Comparison of ENCODE assay signal across 19 mouse cellular contexts in genomic region chr13:111981103-111981502, GRCm38 (mm10).
DNase-seq lines count a peak whose midpoint lies in the region; ATAC-seq and TF ChIP-seq lines count a peak whose summit lies in the region.
"Had no signal": no experiment of that assay in that cellular context is flagged by ENCODE, and none has a peak within 500 bp of the region (broad histone marks: within the 10 kb centered on the region; RNA-seq: fewer than 3 reads in every experiment).

No protein-coding gene starts in this region.

- no peaks in the 10 kb centered on the region for H3K27me3 ChIP-seq in liver, postnatal 0 days (ENCODE audit: insufficient read depth, low read length)
- H3K27me3 ChIP-seq in liver, embryonic 12.5 days (replicated peaks): peaks cover 20% of the 10 kb centered on the region; the same call in 1 of the 2 replicates
- H3K27me3 ChIP-seq in intestine, embryonic 16.5 days (replicated peaks; ENCODE audit: control insufficient read depth, insufficient read depth, low read length): no peaks in the 10 kb centered on the region
- no peaks in the 10 kb centered on the region for H3K27me3 ChIP-seq in small intestine, adult 2 months (ENCODE audit: control insufficient read depth, insufficient read depth, low read length)
- no peaks in the 10 kb centered on the region for H3K27me3 ChIP-seq in hindbrain, postnatal 0 days (ENCODE audit: insufficient read depth, low read length)
- H3K27me3 ChIP-seq: embryonic facial prominence, embryonic 12.5 days; forebrain, embryonic 13.5 days; forebrain, embryonic 15.5 days had no signal

- no peaks in the 10 kb centered on the region for H3K36me3 ChIP-seq in liver, postnatal 0 days (replicated peaks; ENCODE audit: insufficient read depth, low read length)
- no peaks in the 10 kb centered on the region for H3K36me3 ChIP-seq in liver, embryonic 12.5 days
- no peaks in the 10 kb centered on the region for H3K36me3 ChIP-seq in intestine, embryonic 16.5 days (ENCODE audit: control insufficient read depth, insufficient read depth, low read length)
- no peaks in the 10 kb centered on the region for H3K36me3 ChIP-seq in small intestine, adult 2 months (ENCODE audit: control insufficient read depth, insufficient read depth, low read length)
- no peaks in the 10 kb centered on the region for H3K36me3 ChIP-seq in hindbrain, postnatal 0 days (ENCODE audit: insufficient read depth, low read length)
- H3K36me3 ChIP-seq: embryonic facial prominence, embryonic 10.5 days; embryonic facial prominence, embryonic 12.5 days; forebrain, embryonic 15.5 days had no signal

- H3K4me3 ChIP-seq in liver, postnatal 0 days (ENCODE audit: low read depth, low read length): no peak overlapping the region
- H3K4me3 ChIP-seq in liver, embryonic 12.5 days: no peak overlapping the region
- no peak overlapping the region for H3K4me3 ChIP-seq in intestine, embryonic 16.5 days (ENCODE audit: low read length)
- no peak overlapping the region for H3K4me3 ChIP-seq in small intestine, adult 2 months (ENCODE audit: low read depth, low read length)
- H3K4me3 ChIP-seq in hindbrain, postnatal 0 days (ENCODE audit: low read length): no peak overlapping the region
- H3K4me3 ChIP-seq: embryonic facial prominence, embryonic 10.5 days; embryonic facial prominence, embryonic 12.5 days; forebrain, embryonic 13.5 days; forebrain, embryonic 15.5 days had no signal

- 79% methylated on average over 2 of the region's 2 CpGs for WGBS in liver, postnatal 0 days (ENCODE audit: insufficient replicate concordance)
- 75% methylated on average over 2 of the region's 2 CpGs for WGBS in liver, embryonic 12.5 days (ENCODE audit: insufficient replicate concordance)
- 71% methylated on average over 2 of the region's 2 CpGs for WGBS in intestine, embryonic 16.5 days
- 43% methylated on average over 2 of the region's 2 CpGs for WGBS in small intestine, adult 2 months
- WGBS in hindbrain, postnatal 0 days: 91% methylated on average over 2 of the region's 2 CpGs

- peaks cover 28% of the 10 kb centered on the region for H3K4me1 ChIP-seq in liver, postnatal 0 days (ENCODE audit: insufficient read depth)
- peaks cover 25% of the 10 kb centered on the region for H3K4me1 ChIP-seq in liver, embryonic 12.5 days
- peaks cover 37% of the 10 kb centered on the region for H3K4me1 ChIP-seq in intestine, embryonic 16.5 days (ENCODE audit: control insufficient read depth, insufficient read depth, low read length)
- peaks cover 29% of the 10 kb centered on the region; the same call in 1 of the 2 replicates for H3K4me1 ChIP-seq in small intestine, adult 2 months (ENCODE audit: control insufficient read depth, insufficient read depth, insufficient read length, low read length)
- peaks cover 24% of the 10 kb centered on the region for H3K4me1 ChIP-seq in hindbrain, postnatal 0 days (ENCODE audit: insufficient read depth, low read length)

- H3K9me3 ChIP-seq in liver, postnatal 0 days (ENCODE audit: low read length): no peaks in the 10 kb centered on the region
- no peaks in the 10 kb centered on the region for H3K9me3 ChIP-seq in liver, embryonic 12.5 days (replicated peaks)
- no peaks in the 10 kb centered on the region for H3K9me3 ChIP-seq in intestine, embryonic 16.5 days (ENCODE audit: control insufficient read depth, low read length)
- H3K9me3 ChIP-seq in hindbrain, postnatal 0 days (ENCODE audit: low read length): no peaks in the 10 kb centered on the region
- H3K9me3 ChIP-seq: embryonic facial prominence, embryonic 10.5 days; embryonic facial prominence, embryonic 12.5 days; forebrain, embryonic 13.5 days; forebrain, embryonic 15.5 days had no signal

- intact Hi-C loops in left cerebral cortex, postnatal 36 days (cut with DNase I): no loop called here

- no peak for TF ChIP-seq CTCF in liver, postnatal 0 days (IDR thresholded peaks at IDR 0.05; ENCODE audit: low read depth)
- no peak for TF ChIP-seq CTCF in small intestine, adult 2 months (IDR thresholded peaks at IDR 0.05; ENCODE audit: extremely low read depth, insufficient read length, insufficient replicate concordance, low read depth, low read length)
- no peak for TF ChIP-seq CTCF in hindbrain, postnatal 0 days (IDR thresholded peaks at IDR 0.05; ENCODE audit: low read depth)

- H3K27ac ChIP-seq in liver, postnatal 0 days (ENCODE audit: low read depth): no peak overlapping the region
- H3K27ac ChIP-seq in liver, embryonic 12.5 days: no peak overlapping the region
- H3K27ac ChIP-seq in intestine, embryonic 16.5 days (ENCODE audit: low read length): no peak overlapping the region
- peak overlapping the region; percentile 39; the same call in 1 of the 2 replicates for H3K27ac ChIP-seq in small intestine, adult 2 months (ENCODE audit: insufficient read depth, low read depth, low read length)
- no peak overlapping the region for H3K27ac ChIP-seq in hindbrain, postnatal 0 days
- H3K27ac ChIP-seq: embryonic facial prominence, embryonic 10.5 days; embryonic facial prominence, embryonic 12.5 days; forebrain, embryonic 13.5 days; forebrain, embryonic 15.5 days had no signal

- no peak for DNase-seq in liver, postnatal 0 days
- DNase-seq in left cerebral cortex, postnatal 36 days (ENCODE audit: low spot score in 2 of 2): no peak
- no peak for DNase-seq in hindbrain, postnatal 0 days (ENCODE audit: low spot score)
- DNase-seq in cerebellum, postnatal 10 days: no peak
- DNase-seq: adrenal gland, adult 2 months; adrenal gland, postnatal 10 days; adrenal gland, postnatal 25 days; cerebellum, adult 11 months; cerebellum, adult 18-20 months; cerebellum, adult 8-10 months; cerebellum, adult 9-11 months; cerebellum, postnatal 25 days had no signal

- no peak for TF ChIP-seq POLR2A in small intestine, adult 2 months (IDR thresholded peaks at IDR 0.05; ENCODE audit: low read depth, low read length)

- peak; percentile 24; the same call in 1 of the 2 replicates for ATAC-seq in liver, postnatal 0 days
- no peak for ATAC-seq in liver, embryonic 12.5 days
- peak; percentile 61 for ATAC-seq in intestine, embryonic 16.5 days
- ATAC-seq in hindbrain, postnatal 0 days: no peak
- ATAC-seq: forebrain, embryonic 13.5 days; forebrain, embryonic 15.5 days had no signal

- H3K9ac ChIP-seq in liver, postnatal 0 days (replicated peaks): no peak overlapping the region
- no peak overlapping the region for H3K9ac ChIP-seq in liver, embryonic 12.5 days
- no peak overlapping the region for H3K9ac ChIP-seq in intestine, embryonic 16.5 days (ENCODE audit: low read depth, low read length)
- no peak overlapping the region for H3K9ac ChIP-seq in hindbrain, postnatal 0 days (replicated peaks; ENCODE audit: low read length)
- H3K9ac ChIP-seq: embryonic facial prominence, embryonic 12.5 days; forebrain, embryonic 13.5 days; forebrain, embryonic 15.5 days had no signal

- H3K4me2 ChIP-seq in liver, postnatal 0 days (ENCODE audit: low read depth, low read length): no peak overlapping the region
- no peak overlapping the region for H3K4me2 ChIP-seq in liver, embryonic 12.5 days
- no peak overlapping the region for H3K4me2 ChIP-seq in intestine, embryonic 16.5 days (ENCODE audit: low read depth, low read length)
- H3K4me2 ChIP-seq in hindbrain, postnatal 0 days (ENCODE audit: low read depth, low read length): no peak overlapping the region
- H3K4me2 ChIP-seq: embryonic facial prominence, embryonic 12.5 days; forebrain, embryonic 13.5 days; forebrain, embryonic 15.5 days had no signal

- TF ChIP-seq EP300 in liver, postnatal 0 days (IDR thresholded peaks at IDR 0.05; ENCODE audit: low read depth): no peak

Comparison
In these comparisons a context has a peak if more than half of its experiments do, and no peak if none do; other contexts are left out.
1. ATAC-seq: peak in liver, postnatal 0 days (single experiment) and intestine, embryonic 16.5 days (single experiment); none in liver, embryonic 12.5 days (single experiment) and hindbrain, postnatal 0 days (single experiment).